Mouse (Mus musculus) c-Kit-positive CD71-positive TER-119-negative erythroid progenitor cells, embryonic 14.5 days (primary cell): ENCODE measurements around the gene Gab2.

Experiments used
- DNase-seq: peaks from one replicate; pipeline ENCODE4 v3.0.0-alpha.2; 2013; ENCODE audit warnings: low read depth

Gene Gab2

GRCm38 (mm10) chr7:97346111-97346821, 264.9 kb downstream of the Gab2 start:
- no peak for DNase-seq

DNA sequence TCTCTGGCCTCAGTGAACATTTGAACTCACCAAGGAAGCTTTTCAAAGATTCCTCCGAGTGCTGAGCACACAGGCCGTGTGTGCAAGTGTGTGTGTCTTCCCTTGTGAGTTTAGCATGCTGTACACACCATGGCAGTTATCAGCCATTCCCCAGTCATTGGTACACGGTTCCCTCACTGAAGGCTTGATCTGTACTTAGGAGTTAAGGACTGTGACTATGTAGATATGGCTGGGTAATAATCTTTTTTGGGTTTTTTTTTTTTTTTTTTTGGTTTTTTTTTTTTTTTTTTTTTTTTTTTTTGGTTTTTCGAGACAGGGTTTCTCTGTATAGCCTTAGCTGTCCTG, 265.4 kb downstream of the Gab2 start:
- DNase-seq = peak; percentile 22

DNA sequence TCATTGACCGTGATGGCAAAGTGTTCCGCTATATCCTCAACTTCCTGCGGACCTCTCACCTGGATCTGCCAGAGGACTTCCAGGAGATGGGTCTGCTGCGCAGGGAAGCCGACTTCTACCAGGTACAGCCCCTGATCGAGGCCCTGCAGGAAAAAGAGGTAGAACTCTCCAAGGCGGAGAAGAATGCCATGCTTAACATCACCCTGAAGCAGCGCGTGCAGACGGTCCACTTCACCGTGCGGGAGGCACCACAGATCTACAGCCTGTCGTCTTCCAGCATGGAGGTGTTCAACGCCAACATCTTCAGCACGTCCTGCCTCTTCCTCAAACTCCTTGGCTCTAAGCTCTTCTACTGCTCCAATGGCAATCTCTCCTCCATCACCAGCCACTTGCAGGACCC, 266.1 kb downstream of the Gab2 start:
- DNase-seq = no peak

DNA sequence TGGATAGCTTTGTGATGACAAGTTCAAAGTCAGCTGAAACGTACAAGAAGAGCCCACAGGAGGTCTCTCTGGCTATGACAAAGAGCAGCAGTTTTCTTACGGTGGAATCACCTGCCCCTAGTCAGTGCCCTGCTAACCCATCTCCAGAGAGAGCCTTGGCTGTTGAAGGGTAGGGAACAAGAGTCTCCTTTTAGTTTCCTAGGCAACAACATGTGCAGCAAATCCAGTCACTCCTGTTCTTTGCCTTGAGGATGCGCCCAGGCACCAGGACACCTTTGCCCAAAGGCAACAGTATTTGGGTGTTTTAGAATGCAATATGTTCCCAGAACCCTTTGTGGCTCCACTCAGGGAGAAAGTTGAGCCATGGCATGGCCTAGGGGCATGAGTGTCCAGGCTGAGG, 266.9 kb downstream of the Gab2 start:
- no peak for DNase-seq

- DNase-seq = no peak
Measured at GRCm38 (mm10) chr7:97348836-97349235, 267.4 kb downstream of the Gab2 start.

DNA sequence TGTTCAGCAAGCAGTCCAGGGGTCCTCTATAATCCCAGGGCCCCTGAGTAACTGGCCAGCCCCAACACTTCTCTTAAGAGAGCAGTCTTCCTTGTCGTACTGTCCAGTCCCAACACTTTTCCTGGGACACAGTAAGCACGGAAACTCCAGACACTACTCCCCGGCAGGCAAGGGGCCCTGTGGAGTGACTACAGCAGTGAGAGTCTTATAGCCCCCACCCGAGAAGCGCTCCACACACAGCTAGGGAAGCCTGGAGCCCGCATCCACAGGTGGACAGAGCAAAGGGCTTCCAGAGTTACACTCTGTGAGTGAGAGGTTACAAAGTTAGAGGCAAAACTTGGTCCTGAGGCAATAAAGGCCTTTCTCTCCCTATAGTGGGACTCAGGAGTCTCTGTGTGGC, 268.1 kb downstream of the Gab2 start:
- no peak for DNase-seq

DNA sequence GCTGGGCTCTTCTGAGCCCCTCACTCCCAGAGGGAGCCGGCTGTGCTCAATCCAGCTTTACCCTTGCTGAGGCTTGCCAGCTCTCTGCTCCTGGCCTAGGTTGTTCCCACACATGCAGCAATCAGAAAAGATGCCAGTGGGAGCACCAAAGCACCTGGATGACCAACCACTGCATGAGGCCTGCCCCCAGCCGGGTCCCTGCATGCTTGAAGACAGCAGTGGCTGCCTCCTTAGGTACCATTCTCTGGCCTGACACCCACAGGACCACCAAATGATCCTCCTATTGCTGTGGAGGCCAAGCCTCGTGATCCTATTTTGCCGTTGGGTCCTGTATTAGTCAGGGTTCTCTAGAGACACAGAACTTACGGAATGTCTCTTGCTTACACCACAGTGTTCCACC, 269.5 kb downstream of the Gab2 start:
- no peak for DNase-seq

DNA sequence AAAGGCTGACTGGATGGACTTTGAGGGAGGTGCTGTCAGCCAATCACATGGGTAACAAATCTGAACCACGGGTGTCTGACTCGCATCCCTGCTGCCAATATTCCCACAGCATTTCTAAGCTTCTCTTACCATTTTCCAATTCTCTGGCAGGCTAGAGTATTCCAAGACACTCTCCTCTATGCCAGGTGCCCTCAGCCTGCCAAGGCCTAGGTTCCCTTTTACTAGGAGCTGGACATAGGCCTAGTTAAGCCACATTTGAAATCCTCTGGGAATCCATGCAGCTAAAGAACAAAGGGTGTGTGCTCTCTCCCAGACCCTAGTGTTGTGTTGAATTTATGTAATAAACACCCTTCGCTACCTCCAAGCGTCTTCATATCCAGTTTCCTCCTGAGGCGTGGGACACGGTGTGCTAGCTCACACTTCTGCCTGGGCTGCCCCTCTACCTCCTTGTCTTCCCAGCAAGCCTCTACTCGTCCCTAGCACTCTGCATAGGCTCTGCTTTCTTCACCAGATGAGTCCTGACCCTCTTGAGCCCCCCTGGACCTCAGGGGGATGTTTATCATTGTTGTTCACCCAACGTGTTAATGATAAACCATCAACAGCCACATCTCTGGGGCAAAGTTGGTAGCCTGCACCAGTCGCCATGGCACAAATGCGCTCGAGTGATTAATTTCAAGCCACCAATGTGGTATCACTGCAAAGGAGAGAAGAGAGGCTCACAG, 270.6 kb downstream of the Gab2 start:
- DNase-seq = no peak

DNA sequence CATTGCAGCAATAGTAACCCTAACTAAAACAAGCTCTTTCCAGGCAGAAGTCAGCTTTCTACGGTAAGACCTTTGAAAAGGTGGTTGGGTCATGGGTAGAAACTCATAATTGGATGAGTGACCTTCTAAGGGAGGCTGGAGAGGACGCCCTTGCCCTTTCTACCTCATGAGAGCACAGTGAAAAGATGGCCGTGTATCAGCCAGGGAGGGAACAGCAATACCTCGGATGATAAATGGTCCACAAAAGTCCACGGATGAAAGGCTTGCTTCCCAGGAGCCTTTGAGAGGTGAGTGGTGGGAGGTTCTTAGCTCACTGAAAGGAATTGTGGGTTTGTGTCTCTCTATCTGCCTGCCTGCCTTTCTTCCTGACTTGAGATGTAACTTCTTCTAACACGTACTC, 272.0 kb downstream of the Gab2 start:
- no peak for DNase-seq

- DNase-seq = no peak
Measured at GRCm38 (mm10) chr7:97355068-97355841, 273.9 kb downstream of the Gab2 start.

- no peak for DNase-seq
Measured at GRCm38 (mm10) chr7:97356253-97356652, 274.9 kb downstream of the Gab2 start.

- no peak for DNase-seq
Measured at GRCm38 (mm10) chr7:97356875-97357276, 275.5 kb downstream of the Gab2 start.

- DNase-seq = no peak
Measured at GRCm38 (mm10) chr7:97357840-97358239, 276.5 kb downstream of the Gab2 start.

DNA sequence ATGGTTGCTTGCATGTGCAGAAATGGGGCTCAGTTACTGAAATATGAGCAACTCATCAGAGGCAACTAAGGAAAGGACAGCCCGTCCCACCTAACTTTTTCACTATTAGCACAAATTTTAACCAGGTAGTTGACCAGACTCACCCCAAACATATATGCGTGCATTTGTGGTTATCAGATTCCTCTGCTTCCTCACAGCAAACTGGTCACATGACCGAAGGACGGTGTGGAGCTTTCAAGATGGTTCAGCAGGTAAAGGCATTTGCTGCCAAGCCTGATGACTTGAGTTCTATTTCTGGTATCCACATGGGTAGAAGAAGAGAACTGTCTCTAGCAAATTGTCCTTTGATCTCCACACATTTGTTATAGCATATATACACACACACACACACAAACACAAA, 277.0 kb downstream of the Gab2 start:
- DNase-seq = no peak
